Mouse (Mus musculus) myocyte (in vitro differentiated cells): ENCODE data around the gene Npm1.

ENCODE experiments used
- CEBPB ChIP-seq: IDR thresholded peaks from 2 replicates; pipeline ENCODE4 v1.6.1; 2011; ENCODE audit warnings: mild to moderate bottlenecking, moderate library complexity; ENCODE audit not compliant: poor library complexity, insufficient read depth, severe bottlenecking
- MAX ChIP-seq: IDR thresholded peaks from one replicate; pipeline ENCODE4 v1.6.1; 2011; ENCODE audit warnings: low read depth, mild to moderate bottlenecking, control low read depth
- MYOD1 ChIP-seq, 3 experiments: IDR thresholded peaks; one replicate each; pipeline ENCODE4 v1.6.1; 2011; ENCODE audit warnings: control low read depth in 2 of 3, low read depth in 2 of 3, mild to moderate bottlenecking in 2 of 3, moderate library complexity in 1 of 3; ENCODE audit not compliant: insufficient read length in 2 of 3, control insufficient read depth in 1 of 3
- MYOG ChIP-seq, 3 experiments: IDR thresholded peaks; one replicate each; pipeline ENCODE4 v1.6.1; 2011; ENCODE audit warnings: control low read depth in 2 of 3, low read depth in 2 of 3, mild to moderate bottlenecking in 2 of 3; ENCODE audit not compliant: insufficient read length in 2 of 3, control insufficient read depth in 1 of 3, insufficient read depth in 1 of 3
- POLR2A ChIP-seq: IDR thresholded peaks from one replicate; pipeline ENCODE4 v1.6.1; 2011; ENCODE audit warnings: low read depth, mild to moderate bottlenecking, control low read depth, moderate library complexity; ENCODE audit not compliant: insufficient read length
- TCF3 ChIP-seq: IDR thresholded peaks from one replicate; pipeline ENCODE4 v1.6.1; 2011; ENCODE audit warnings: low read depth, control low read depth; ENCODE audit not compliant: insufficient read length
- USF1 ChIP-seq: IDR thresholded peaks from one replicate; pipeline ENCODE4 v1.6.1; 2011; ENCODE audit warnings: low read depth, mild to moderate bottlenecking, control low read depth, moderate library complexity

DNA sequence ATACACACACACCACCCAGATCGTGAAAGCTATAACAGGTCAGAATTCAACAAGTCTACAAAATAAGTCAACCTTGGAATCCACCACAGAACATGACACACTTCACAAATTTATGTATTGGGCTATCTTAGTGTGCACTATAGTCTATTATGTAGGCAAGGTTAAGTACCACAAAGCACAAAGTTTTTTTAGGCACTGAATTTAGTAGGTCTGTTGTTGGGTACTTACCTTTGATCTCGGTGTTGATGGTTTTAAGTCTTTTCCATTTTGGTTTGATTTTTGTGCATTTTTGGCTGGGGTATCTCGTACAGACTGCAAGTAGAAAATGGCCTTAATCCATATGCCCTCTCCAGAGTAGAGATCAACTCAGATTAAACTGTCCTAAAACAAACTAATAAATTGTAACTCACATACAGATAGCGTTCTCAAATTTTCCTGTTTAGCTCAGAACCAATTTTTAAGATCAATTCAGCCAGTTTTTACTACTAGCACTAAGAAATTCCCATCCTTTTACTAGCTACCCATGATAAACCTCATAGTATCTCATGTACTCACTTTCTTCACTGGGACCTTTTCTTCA lies 6.5 kb downstream of the Npm1 start:
- TF ChIP-seq CEBPB, result no peak
- no peak for TF ChIP-seq POLR2A
- TF ChIP-seq TCF3, result no peak
- TF ChIP-seq MYOD1 (IDR thresholded peaks at IDR 0.05; ENCODE audit: control insufficient read depth in 1 of 3, insufficient read length in 2 of 3, low read depth in 2 of 3), result no peak
- no peak for TF ChIP-seq USF1
- no peak for TF ChIP-seq MYOG (IDR thresholded peaks at IDR 0.05; ENCODE audit: control insufficient read depth in 1 of 3, insufficient read depth in 1 of 3, insufficient read length in 2 of 3, low read depth in 2 of 3)
- no peak for TF ChIP-seq MAX
